7 mouse cellular contexts compared by ENCODE assay signal in the genomic region with DNA sequence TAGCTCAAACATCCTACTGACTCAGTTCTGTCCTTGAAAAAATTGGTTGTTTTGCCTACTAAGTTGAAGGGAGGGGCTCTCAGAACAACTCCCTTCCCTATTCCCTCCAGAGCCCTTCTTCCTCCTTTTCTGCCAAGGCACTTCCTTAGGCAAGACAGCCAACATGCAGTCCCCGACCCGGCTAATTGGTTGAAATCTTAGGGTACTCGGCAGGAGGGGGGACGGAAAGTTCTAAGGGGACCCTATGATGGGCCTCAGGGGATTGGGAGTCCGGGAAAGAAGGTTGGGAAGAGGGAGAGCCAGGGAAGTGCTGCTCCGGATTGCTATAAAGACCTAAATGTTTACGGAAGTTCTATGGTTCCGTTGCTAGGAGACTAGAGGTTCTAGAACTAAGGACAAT. TPM values are rescaled to one million over a fixed set of nuclear protein-coding genes. Genes with fewer than 3 reads are reported as not detected.
A peak's percentile ranks its signal among the peaks of the same experiment; 100 is the strongest.
DNase-seq lines count a peak whose midpoint lies in the region; ATAC-seq and TF ChIP-seq lines count a peak whose summit lies in the region.

No protein-coding gene starts in this region.

- no peaks in the 10 kb centered on the region for H3K27me3 ChIP-seq in testis, adult 2 months (ENCODE audit: control insufficient read depth, insufficient read depth, low read length)
- no peaks in the 10 kb centered on the region for H3K27me3 ChIP-seq in forebrain, embryonic 15.5 days
- H3K27me3 ChIP-seq in limb, embryonic 11.5 days (ENCODE audit: control insufficient read depth, insufficient read depth, low read length), result no peaks in the 10 kb centered on the region
- H3K27me3 ChIP-seq in midbrain, embryonic 15.5 days (replicated peaks), result no peaks in the 10 kb centered on the region

- no peaks in the 10 kb centered on the region for H3K36me3 ChIP-seq in testis, adult 2 months (ENCODE audit: control insufficient read depth, insufficient read depth, low read length)
- peaks cover 40% of the 10 kb centered on the region for H3K36me3 ChIP-seq in forebrain, embryonic 15.5 days
- peaks cover 17% of the 10 kb centered on the region; the same call in 1 of the 2 replicates for H3K36me3 ChIP-seq in limb, embryonic 11.5 days (ENCODE audit: control insufficient read depth, insufficient read depth, low read length)
- H3K36me3 ChIP-seq in midbrain, embryonic 15.5 days (replicated peaks), result peaks cover 29% of the 10 kb centered on the region

- H3K4me1 ChIP-seq in testis, adult 2 months (ENCODE audit: control insufficient read depth, insufficient read depth, low read length), result peaks cover 11% of the 10 kb centered on the region
- peaks cover 20% of the 10 kb centered on the region for H3K4me1 ChIP-seq in forebrain, embryonic 15.5 days
- H3K4me1 ChIP-seq in limb, embryonic 11.5 days (ENCODE audit: control insufficient read depth, insufficient read depth, low read length), result no peaks in the 10 kb centered on the region; the same call in 1 of the 2 replicates
- H3K4me1 ChIP-seq in midbrain, embryonic 15.5 days, result peaks cover 17% of the 10 kb centered on the region

- H3K27ac ChIP-seq in testis, adult 2 months (ENCODE audit: control insufficient read depth, insufficient read depth, low read depth, low read length), result peak overlapping the region; percentile 96
- peak overlapping the region; percentile 99; the same call in 1 of the 2 replicates for H3K27ac ChIP-seq in forebrain, embryonic 15.5 days (replicated peaks)
- no peak overlapping the region for H3K27ac ChIP-seq in limb, embryonic 11.5 days (replicated peaks; ENCODE audit: low read depth, low read length)
- H3K27ac ChIP-seq in midbrain, embryonic 15.5 days, result peak overlapping the region; percentile 98; the same call in 1 of the 2 replicates

- no peak; the same call in 1 of the 2 replicates for ATAC-seq in forebrain, embryonic 15.5 days (replicated peaks)
- 0 out of 2 replicates have a peak, but pooled peaks have one; percentile 4 for ATAC-seq in limb, embryonic 11.5 days (ENCODE audit: insufficient number of reproducible peaks, low FRiP score, low TSS enrichment, low read depth)
- peak; percentile 16; the same call in 1 of the 2 replicates for ATAC-seq in midbrain, embryonic 15.5 days (replicated peaks)

- H3K9ac ChIP-seq in forebrain, embryonic 15.5 days (replicated peaks), result 0 out of 2 replicates have a peak overlapping the region, but pooled peaks have one; percentile 94
- H3K9ac ChIP-seq in limb, embryonic 11.5 days (ENCODE audit: low read length), result peak overlapping the region; percentile 99; the same call in 1 of the 2 replicates
- no peak overlapping the region for H3K9ac ChIP-seq in midbrain, embryonic 15.5 days

- no peak for DNase-seq in testis, postnatal 10 days (ENCODE audit: low spot score)
- no peak for DNase-seq in limb, embryonic 11.5 days (ENCODE audit: low spot score)
- no peak for DNase-seq in adrenal gland, adult 8-10 months
- DNase-seq in layer of hippocampus, postnatal 25 days (ENCODE audit: extremely low spot score in 1 of 2, low spot score in 1 of 2), result no peak

- TF ChIP-seq POLR2A in testis, adult 2 months (IDR thresholded peaks at IDR 0.05; ENCODE audit: control insufficient read depth, low read depth, low read length), result no peak; the same call in 1 of the 2 replicates

- TF ChIP-seq CTCF in testis, adult 2 months (IDR thresholded peaks at IDR 0.05; ENCODE audit: control insufficient read depth, insufficient read depth, insufficient replicate concordance, low read depth, low read length), result no peak

- peak overlapping the region; percentile 75 for H3K4me2 ChIP-seq in forebrain, embryonic 15.5 days (replicated peaks)
- H3K4me2 ChIP-seq in limb, embryonic 11.5 days (ENCODE audit: low read depth, severe bottlenecking), result peak overlapping the region; percentile 82; the same call in 1 of the 2 replicates
- peak overlapping the region; percentile 82 for H3K4me2 ChIP-seq in midbrain, embryonic 15.5 days

- WGBS in forebrain, embryonic 15.5 days, result 14% methylated on average over 8 of the region's 8 CpGs
- 11% methylated on average over 8 of the region's 8 CpGs for WGBS in limb, embryonic 11.5 days
- WGBS in midbrain, embryonic 15.5 days, result 14% methylated on average over 8 of the region's 8 CpGs

- H3K9me3 ChIP-seq in forebrain, embryonic 15.5 days, result no peaks in the 10 kb centered on the region
- H3K9me3 ChIP-seq in limb, embryonic 11.5 days (ENCODE audit: control insufficient read depth, low read length), result no peaks in the 10 kb centered on the region
- no peaks in the 10 kb centered on the region for H3K9me3 ChIP-seq in midbrain, embryonic 15.5 days

- H3K4me3 ChIP-seq in testis, adult 2 months (ENCODE audit: control insufficient read depth, low read depth, low read length), result peak overlapping the region; percentile 91
- H3K4me3 ChIP-seq in forebrain, embryonic 15.5 days, result peak overlapping the region; percentile 85
- H3K4me3 ChIP-seq in limb, embryonic 11.5 days (ENCODE audit: low read depth, low read length), result peak overlapping the region; percentile 100; the same call in 1 of the 2 replicates
- H3K4me3 ChIP-seq in midbrain, embryonic 15.5 days, result peak overlapping the region; percentile 90

RNA-seq across cellular contexts. Expression of gene Cdipt, which starts 0.2 kb away (rescaled TPM):
- polyA plus RNA-seq in testis, adult 2 months (2012; rRNA removed), result 83.3 and 84.9 TPM in 2 replicates
- polyA plus RNA-seq in forebrain, embryonic 15.5 days (2015; fragmentation: Nextera tagmentation; extraction: Ambion mirVana), result 104 and 105 TPM in 2 replicates
- polyA plus RNA-seq in limb, embryonic 11.5 days (2014; fragmentation: Nextera tagmentation; extraction: Ambion mirVana), result 63.7 and 68.7 TPM in 2 replicates
- 136 and 150 TPM in 2 replicates for polyA plus RNA-seq in midbrain, embryonic 15.5 days (2015; fragmentation: Nextera tagmentation; extraction: Ambion mirVana)
- 100 to 1,000 TPM in 3 of 4 experiments, 10 to 100 TPM in 1; 99.2 to 107 (median 103) TPM for total RNA-seq in adrenal gland, adult 8-10 months (2022)
- 100 to 1,000 TPM; 157 to 177 TPM for total RNA-seq in layer of hippocampus, postnatal 25 days (2021)

RNA-seq across cellular contexts. Expression of gene Cdiptos, which starts 0.4 kb away (rescaled TPM):
- polyA plus RNA-seq in testis, adult 2 months (2012; rRNA removed), result 804 and 822 TPM in 2 replicates
- polyA plus RNA-seq in forebrain, embryonic 15.5 days (2015; fragmentation: Nextera tagmentation; extraction: Ambion mirVana), result 0.56 and 0.88 TPM in 2 replicates
- polyA plus RNA-seq in limb, embryonic 11.5 days (2014; fragmentation: Nextera tagmentation; extraction: Ambion mirVana), result 1.2 and 1.5 TPM in 2 replicates
- 1.1 and 1.5 TPM in 2 replicates for polyA plus RNA-seq in midbrain, embryonic 15.5 days (2015; fragmentation: Nextera tagmentation; extraction: Ambion mirVana)
- total RNA-seq in adrenal gland, adult 8-10 months (2022), result 1 to 10 TPM in 1 of 4 experiments, under 1 TPM in 3; 0.46 to 1.8 (median 0.71) TPM
- total RNA-seq in layer of hippocampus, postnatal 25 days (2021), result not detected

RNA-seq across cellular contexts. Expression of gene Sez6l2, which starts 25.1 kb away (rescaled TPM):
- polyA plus RNA-seq in testis, adult 2 months (2012; rRNA removed), result 9.9 and 10.7 TPM in 2 replicates
- polyA plus RNA-seq in forebrain, embryonic 15.5 days (2015; fragmentation: Nextera tagmentation; extraction: Ambion mirVana), result 25.5 and 32.0 TPM in 2 replicates
- polyA plus RNA-seq in limb, embryonic 11.5 days (2014; fragmentation: Nextera tagmentation; extraction: Ambion mirVana), result 0.16 and 0.26 TPM in 2 replicates
- polyA plus RNA-seq in midbrain, embryonic 15.5 days (2015; fragmentation: Nextera tagmentation; extraction: Ambion mirVana), result 50.5 and 56.2 TPM in 2 replicates
- total RNA-seq in adrenal gland, adult 8-10 months (2022), result 100 to 1,000 TPM in 3 of 4 experiments, 10 to 100 TPM in 1; 94.1 to 133 (median 117) TPM
- total RNA-seq in layer of hippocampus, postnatal 25 days (2021), result 100 to 1,000 TPM; 411 to 438 TPM

RNA-seq across cellular contexts. Expression of gene Asphd1, which starts 26.1 kb away (rescaled TPM):
- polyA plus RNA-seq in testis, adult 2 months (2012; rRNA removed), result 1.4 TPM in 2 replicates
- polyA plus RNA-seq in forebrain, embryonic 15.5 days (2015; fragmentation: Nextera tagmentation; extraction: Ambion mirVana), result 5.6 and 6.9 TPM in 2 replicates
- 0.32 TPM in 1 of 2 replicates, not detected in the other for polyA plus RNA-seq in limb, embryonic 11.5 days (2014; fragmentation: Nextera tagmentation; extraction: Ambion mirVana)
- 7.8 and 8.9 TPM in 2 replicates for polyA plus RNA-seq in midbrain, embryonic 15.5 days (2015; fragmentation: Nextera tagmentation; extraction: Ambion mirVana)
- total RNA-seq in adrenal gland, adult 8-10 months (2022), result 1 to 10 TPM; 1.7 to 5.0 (median 3.7) TPM
- total RNA-seq in layer of hippocampus, postnatal 25 days (2021), result 10 to 100 TPM; 33.4 to 36.6 TPM

RNA-seq across cellular contexts. Expression of gene Mvp, which starts 38.9 kb away (rescaled TPM):
- 3.0 and 4.0 TPM in 2 replicates for polyA plus RNA-seq in testis, adult 2 months (2012; rRNA removed)
- 3.0 and 3.5 TPM in 2 replicates for polyA plus RNA-seq in forebrain, embryonic 15.5 days (2015; fragmentation: Nextera tagmentation; extraction: Ambion mirVana)
- polyA plus RNA-seq in limb, embryonic 11.5 days (2014; fragmentation: Nextera tagmentation; extraction: Ambion mirVana), result 2.3 and 3.0 TPM in 2 replicates
- polyA plus RNA-seq in midbrain, embryonic 15.5 days (2015; fragmentation: Nextera tagmentation; extraction: Ambion mirVana), result 4.0 and 4.5 TPM in 2 replicates
- 100 to 1,000 TPM; 117 to 186 (median 125) TPM for total RNA-seq in adrenal gland, adult 8-10 months (2022)
- 1 to 10 TPM; 7.0 to 7.4 TPM for total RNA-seq in layer of hippocampus, postnatal 25 days (2021)

Comparison
In these comparisons a context has a peak if more than half of its experiments do, and no peak if none do; other contexts are left out.
1. RNA of gene Cdiptos, which starts 0.4 kb away (polyA plus RNA-seq): 804 to 822 TPM in testis, adult 2 months; 1.2 to 1.5 TPM in limb, embryonic 11.5 days, 1.1 to 1.5 TPM in midbrain, embryonic 15.5 days and 0.56 to 0.88 TPM in forebrain, embryonic 15.5 days; every median in the first group is over 100 times any median in the second.
2. Peak in every context shown above with its lines, with median percentiles within 50 percentile points of each other: H3K4me3 ChIP-seq and H3K4me2 ChIP-seq.